19 mouse cellular contexts compared by ENCODE assay signal in genomic region chr8:10395146-10395545, GRCm38 (mm10).
DNase-seq lines count a peak whose midpoint lies in the region; ATAC-seq and TF ChIP-seq lines count a peak whose summit lies in the region.
"Had no signal": no experiment of that assay in that cellular context is flagged by ENCODE, and none has a peak within 500 bp of the region (broad histone marks: within the 10 kb centered on the region; RNA-seq: fewer than 3 reads in every experiment).

No protein-coding gene starts in this region.

- H3K4me2 ChIP-seq in heart, embryonic 11.5 days, result no peak overlapping the region
- no peak overlapping the region for H3K4me2 ChIP-seq in midbrain, embryonic 12.5 days (replicated peaks)
- H3K4me2 ChIP-seq in midbrain, embryonic 11.5 days, result no peak overlapping the region
- no peak overlapping the region for H3K4me2 ChIP-seq in midbrain, embryonic 15.5 days
- no peak overlapping the region for H3K4me2 ChIP-seq in midbrain, postnatal 0 days (ENCODE audit: low read depth, low read length, poor library complexity, severe bottlenecking)
- H3K4me2 ChIP-seq: embryonic facial prominence, embryonic 13.5 days had no signal

- H3K9me3 ChIP-seq in heart, embryonic 10.5 days, result no peaks in the 10 kb centered on the region
- H3K9me3 ChIP-seq in heart, embryonic 11.5 days (replicated peaks; ENCODE audit: control insufficient read depth, low read length), result no peaks in the 10 kb centered on the region
- no peaks in the 10 kb centered on the region for H3K9me3 ChIP-seq in midbrain, embryonic 12.5 days
- H3K9me3 ChIP-seq in midbrain, embryonic 11.5 days (ENCODE audit: control insufficient read depth, low read length), result no peaks in the 10 kb centered on the region
- no peaks in the 10 kb centered on the region for H3K9me3 ChIP-seq in midbrain, embryonic 15.5 days
- no peaks in the 10 kb centered on the region for H3K9me3 ChIP-seq in midbrain, postnatal 0 days (ENCODE audit: low read length)
- H3K9me3 ChIP-seq: embryonic facial prominence, embryonic 13.5 days had no signal

- WGBS in heart, embryonic 10.5 days, result 79% methylated on average over 7 of the region's 7 CpGs
- 70% methylated on average over 7 of the region's 7 CpGs for WGBS in heart, embryonic 11.5 days (ENCODE audit: insufficient replicate concordance)
- WGBS in midbrain, embryonic 12.5 days, result 76% methylated on average over 7 of the region's 7 CpGs
- WGBS in midbrain, embryonic 11.5 days, result 74% methylated on average over 7 of the region's 7 CpGs
- 40% methylated on average over 7 of the region's 7 CpGs for WGBS in midbrain, embryonic 15.5 days
- 51% methylated on average over 7 of the region's 7 CpGs for whole genome bisulfite sequencing in midbrain, postnatal 0 days

- TF ChIP-seq CTCF in midbrain, postnatal 0 days (IDR thresholded peaks at IDR 0.05), result no peak

- no peaks in the 10 kb centered on the region for H3K27me3 ChIP-seq in heart, embryonic 10.5 days (ENCODE audit: insufficient read depth, poor library complexity, severe bottlenecking)
- H3K27me3 ChIP-seq in heart, embryonic 11.5 days (ENCODE audit: control insufficient read depth, insufficient read depth, low read length), result no peaks in the 10 kb centered on the region
- H3K27me3 ChIP-seq in midbrain, embryonic 12.5 days, result peaks cover 12% of the 10 kb centered on the region
- no peaks in the 10 kb centered on the region for H3K27me3 ChIP-seq in midbrain, embryonic 11.5 days (ENCODE audit: control insufficient read depth, insufficient read depth, low read length)
- H3K27me3 ChIP-seq in midbrain, embryonic 15.5 days (replicated peaks), result no peaks in the 10 kb centered on the region
- H3K27me3 ChIP-seq in midbrain, postnatal 0 days (ENCODE audit: insufficient read depth, low read length), result no peaks in the 10 kb centered on the region; the same call in 1 of the 2 replicates

- H3K36me3 ChIP-seq in heart, embryonic 10.5 days, result no peaks in the 10 kb centered on the region
- no peaks in the 10 kb centered on the region for H3K36me3 ChIP-seq in heart, embryonic 11.5 days (ENCODE audit: control insufficient read depth, insufficient read depth, low read length)
- no peaks in the 10 kb centered on the region for H3K36me3 ChIP-seq in midbrain, embryonic 12.5 days
- no peaks in the 10 kb centered on the region for H3K36me3 ChIP-seq in midbrain, embryonic 11.5 days (ENCODE audit: control insufficient read depth, insufficient read depth, low read length)
- H3K36me3 ChIP-seq in midbrain, embryonic 15.5 days (replicated peaks), result no peaks in the 10 kb centered on the region
- peaks cover under 1% of the 10 kb centered on the region; the same call in 1 of the 2 replicates for H3K36me3 ChIP-seq in midbrain, postnatal 0 days (ENCODE audit: insufficient read depth, low read length)
- H3K36me3 ChIP-seq: embryonic facial prominence, embryonic 13.5 days had no signal

- H3K4me1 ChIP-seq in heart, embryonic 10.5 days, result no peaks in the 10 kb centered on the region
- no peaks in the 10 kb centered on the region for H3K4me1 ChIP-seq in heart, embryonic 11.5 days (ENCODE audit: control insufficient read depth, insufficient read depth, low read length)
- H3K4me1 ChIP-seq in midbrain, embryonic 12.5 days, result peaks cover 30% of the 10 kb centered on the region
- peaks cover 4% of the 10 kb centered on the region; the same call in 1 of the 2 replicates for H3K4me1 ChIP-seq in midbrain, embryonic 11.5 days (ENCODE audit: control insufficient read depth, insufficient read depth, low read length)
- H3K4me1 ChIP-seq in midbrain, embryonic 15.5 days, result peaks cover 40% of the 10 kb centered on the region
- no peaks in the 10 kb centered on the region for H3K4me1 ChIP-seq in midbrain, postnatal 0 days (ENCODE audit: insufficient read depth, low read length)

- ATAC-seq in heart, embryonic 11.5 days (replicated peaks; ENCODE audit: insufficient number of reproducible peaks, low FRiP score, low TSS enrichment), result no peak
- no peak for ATAC-seq in midbrain, embryonic 12.5 days (ENCODE audit: low FRiP score, low read depth)
- ATAC-seq in midbrain, embryonic 11.5 days (ENCODE audit: low FRiP score), result no peak
- no peak for ATAC-seq in midbrain, embryonic 15.5 days (replicated peaks)
- ATAC-seq in midbrain, postnatal 0 days (ENCODE audit: low FRiP score), result no peak
- no peak for ATAC-seq in inflammation-experienced regulatory T-cells, adult 6 months
- ATAC-seq: forebrain, embryonic 16.5 days had no signal

- peak; percentile 70 for DNase-seq in heart, embryonic 10.5 days (ENCODE audit: low spot score)
- DNase-seq in midbrain, embryonic 11.5 days (ENCODE audit: low spot score, missing footprints), result no peak
- DNase-seq in midbrain, postnatal 0 days (ENCODE audit: low spot score), result no peak
- no peak for DNase-seq in thymus, postnatal 0 days (ENCODE audit: low spot score)
- DNase-seq: adrenal gland, adult 2 months; adrenal gland, postnatal 25 days; cerebellum, adult 18-20 months; cerebellum, adult 9-11 months; cerebellum, postnatal 36 days; gastrocnemius, postnatal 10 days; heart, adult 2 months; heart, postnatal 10 days; heart, postnatal 4 days had no signal

- no peak overlapping the region for H3K27ac ChIP-seq in heart, embryonic 10.5 days
- no peak overlapping the region for H3K27ac ChIP-seq in heart, embryonic 11.5 days (ENCODE audit: low read depth, low read length)
- H3K27ac ChIP-seq in midbrain, embryonic 12.5 days (replicated peaks), result peak overlapping the region; percentile 50; the same call in 1 of the 2 replicates
- H3K27ac ChIP-seq in midbrain, embryonic 11.5 days (ENCODE audit: low read depth, low read length), result no peak overlapping the region
- H3K27ac ChIP-seq in midbrain, embryonic 15.5 days, result peak overlapping the region; percentile 62
- H3K27ac ChIP-seq in midbrain, postnatal 0 days (ENCODE audit: low read depth, low read length), result peak overlapping the region; percentile 47; the same call in 1 of the 2 replicates
- H3K27ac ChIP-seq: embryonic facial prominence, embryonic 13.5 days; heart, adult 2 months had no signal

- no peak overlapping the region for H3K4me3 ChIP-seq in heart, embryonic 10.5 days
- no peak overlapping the region for H3K4me3 ChIP-seq in heart, embryonic 11.5 days (ENCODE audit: low read depth, low read length)
- no peak overlapping the region for H3K4me3 ChIP-seq in midbrain, embryonic 12.5 days
- no peak overlapping the region for H3K4me3 ChIP-seq in midbrain, embryonic 11.5 days (ENCODE audit: low read depth, low read length)
- H3K4me3 ChIP-seq in midbrain, embryonic 15.5 days, result no peak overlapping the region
- H3K4me3 ChIP-seq in midbrain, postnatal 0 days (ENCODE audit: low read depth, low read length), result no peak overlapping the region
- H3K4me3 ChIP-seq: embryonic facial prominence, embryonic 13.5 days; heart, adult 2 months had no signal

- no peak overlapping the region for H3K9ac ChIP-seq in heart, embryonic 11.5 days (ENCODE audit: low read depth, low read length)
- H3K9ac ChIP-seq in midbrain, embryonic 12.5 days (replicated peaks), result no peak overlapping the region
- H3K9ac ChIP-seq in midbrain, embryonic 11.5 days (ENCODE audit: low read length), result no peak overlapping the region
- H3K9ac ChIP-seq in midbrain, embryonic 15.5 days, result no peak overlapping the region
- H3K9ac ChIP-seq in midbrain, postnatal 0 days (replicated peaks; ENCODE audit: low read length, poor library complexity, severe bottlenecking), result no peak overlapping the region
- H3K9ac ChIP-seq: embryonic facial prominence, embryonic 13.5 days had no signal

Comparison
In these comparisons a context has a peak if more than half of its experiments do, and no peak if none do; other contexts are left out.
1. H3K27ac ChIP-seq: peak in midbrain, embryonic 12.5 days (single experiment), midbrain, embryonic 15.5 days (single experiment) and midbrain, postnatal 0 days (single experiment); none in heart, embryonic 10.5 days (single experiment), heart, embryonic 11.5 days (single experiment) and midbrain, embryonic 11.5 days (single experiment).